Mouse (Mus musculus) heart, adult 11 months (tissue): ENCODE data around the gene Anapc7.
A peak's percentile ranks its signal among the peaks of the same experiment; 100 is the strongest.

ENCODE experiments used
- DNase-seq: peaks from one replicate; pipeline ENCODE4 v3.0.0; 2022

Gene Anapc7

DNA sequence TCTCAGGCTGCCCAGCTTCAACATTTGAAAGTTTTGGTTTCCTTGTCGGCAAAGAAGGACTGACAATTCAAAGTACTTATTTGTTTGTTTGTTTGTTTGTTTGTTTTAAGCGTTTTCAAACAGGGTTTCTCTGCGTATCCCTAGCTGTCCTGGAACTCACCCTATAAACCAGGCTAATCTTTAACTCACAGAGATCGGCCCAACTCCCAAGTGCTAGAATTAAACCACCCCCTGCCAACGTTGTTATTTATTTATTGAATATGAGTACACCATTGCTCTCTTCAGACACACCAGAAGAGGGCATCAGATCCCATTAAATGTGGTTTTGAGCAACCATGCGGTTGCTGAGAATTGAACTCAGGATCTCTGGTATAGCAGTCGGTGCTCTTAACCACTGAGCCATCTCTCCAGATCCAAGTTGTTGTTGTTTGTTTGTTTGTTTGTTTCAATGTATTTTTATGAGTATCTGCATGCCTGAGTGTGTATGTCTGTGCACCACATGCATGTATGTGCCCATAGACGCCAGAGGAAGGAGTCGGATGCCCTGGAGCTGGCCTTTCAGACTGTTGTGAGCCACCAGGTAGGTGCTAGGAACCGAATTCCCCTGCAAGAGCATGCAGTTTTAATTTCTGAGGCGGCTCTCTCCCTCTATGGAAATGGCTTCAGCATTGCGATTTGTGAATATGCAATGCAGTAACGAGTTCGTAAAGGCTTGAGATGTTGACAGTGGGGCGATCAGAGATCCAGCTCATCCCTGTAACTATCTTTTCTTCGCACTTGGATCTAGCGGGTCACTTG lies at the start of gene Anapc7:
Gene Anapc7, plus strand, starts transcription at position 423 of the 798 bp plus-strand sequence.
- DNase-seq, result no peak

DNA sequence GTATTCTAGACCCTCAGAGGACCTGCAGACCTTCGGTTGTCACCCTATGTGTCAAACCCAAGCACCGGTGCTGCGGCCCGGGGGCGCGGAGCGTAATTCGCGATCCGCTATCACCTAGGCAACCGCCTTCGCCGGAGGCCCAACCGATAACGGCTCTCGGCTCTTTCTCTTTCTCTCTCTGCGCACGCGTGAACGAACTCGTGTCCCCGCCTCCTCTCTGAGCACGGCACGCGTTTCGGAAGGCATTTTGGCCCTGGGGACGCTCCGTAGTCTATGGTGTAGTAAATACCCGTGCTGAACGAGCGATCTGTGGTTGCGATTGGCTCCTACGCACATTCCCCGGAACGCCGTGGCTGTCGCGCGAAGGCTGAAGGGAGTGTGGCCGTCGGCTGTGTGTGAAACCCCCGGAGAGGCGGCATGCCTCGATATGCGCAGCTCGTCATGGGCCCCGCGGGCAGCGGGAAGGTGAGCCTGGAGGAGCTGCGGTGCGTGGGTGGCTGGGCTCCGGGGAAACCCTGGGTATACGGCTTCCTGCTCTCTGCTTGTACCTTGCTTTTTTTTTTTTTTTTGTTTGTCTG lies 49.2 kb upstream of the Anapc7 start, which contains the start of gene Fam216a:
Gene Fam216a, minus strand, starts transcription at position 173 of the 578 bp plus-strand sequence.
- peak; percentile 100 for DNase-seq

DNA sequence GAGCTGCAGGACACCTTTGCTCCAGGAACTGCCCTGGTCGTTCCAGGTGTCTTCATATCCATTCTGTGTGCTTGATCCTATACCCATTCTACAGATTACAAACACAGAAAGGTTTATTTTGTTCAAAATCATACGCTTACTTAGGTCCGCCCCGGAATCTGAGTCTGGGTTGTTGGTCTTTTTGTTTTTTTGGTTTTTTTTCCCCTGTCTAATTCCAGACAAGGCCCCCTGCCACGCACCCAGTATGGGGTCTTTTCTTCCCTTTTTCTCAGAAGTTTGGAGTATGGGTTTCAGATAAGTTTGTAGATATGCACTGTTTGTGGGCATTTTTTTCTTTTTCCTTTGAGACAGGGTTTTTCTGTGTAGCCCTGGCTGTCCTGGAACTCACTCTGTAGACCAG lies 48.6 kb upstream of the Anapc7 start:
- DNase-seq, result peak; percentile 34

DNA sequence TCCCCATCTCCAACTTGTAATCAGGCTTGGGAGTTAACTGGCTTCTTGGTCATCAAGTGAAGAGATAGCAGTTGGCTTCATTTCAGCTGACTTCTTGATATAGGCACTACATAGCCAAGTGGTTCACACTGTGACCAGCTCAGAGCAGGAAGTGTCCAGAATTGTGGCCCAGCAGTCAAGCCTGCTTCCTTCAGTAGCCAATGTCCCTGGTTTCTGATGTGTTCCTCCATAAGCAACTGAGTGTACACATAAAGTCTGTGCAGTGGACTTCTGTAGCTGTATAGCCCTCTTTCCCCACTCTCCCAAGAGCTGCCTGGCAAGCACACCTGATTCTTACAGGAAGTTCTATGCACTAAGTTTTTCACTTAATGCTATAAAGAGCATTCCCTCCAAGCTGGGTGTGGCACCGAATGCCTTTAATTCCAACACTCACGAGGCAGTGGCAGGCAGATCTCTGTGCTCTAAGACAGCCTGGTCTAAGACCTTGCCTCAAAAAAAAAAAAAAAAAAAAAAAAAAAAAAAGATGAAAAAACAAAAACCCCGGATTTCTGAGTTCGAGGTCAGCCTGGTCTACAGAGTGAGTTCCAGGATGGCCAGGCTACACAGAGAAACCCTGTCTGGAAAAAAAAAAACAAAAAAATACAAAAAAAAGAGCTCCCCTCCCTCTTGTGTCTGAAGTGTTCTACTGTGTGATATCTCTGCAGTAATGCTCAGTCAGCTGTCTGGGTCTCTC lies 44.2 kb upstream of the Anapc7 start:
- DNase-seq, result peak; percentile 77

DNA sequence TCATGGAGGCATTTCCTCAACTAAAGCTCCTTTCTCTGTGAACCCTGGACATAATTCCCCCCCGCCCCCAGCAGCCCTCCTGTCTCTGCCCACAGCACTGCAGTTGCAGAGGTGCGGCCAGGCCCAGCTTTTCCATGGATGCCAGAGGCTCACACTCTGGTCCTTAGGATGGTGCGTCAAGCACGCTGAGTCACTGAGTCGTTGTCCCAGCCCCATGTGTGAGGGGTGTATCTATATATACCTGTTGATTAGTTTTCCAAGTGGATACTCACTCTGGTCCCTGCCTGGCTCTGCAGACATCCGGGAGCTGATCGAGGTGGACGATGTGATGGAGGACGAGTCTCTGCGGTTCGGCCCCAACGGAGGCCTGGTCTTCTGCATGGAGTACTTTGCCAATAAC lies 43.3 kb upstream of the Anapc7 start:
- peak; percentile 91 for DNase-seq

DNA sequence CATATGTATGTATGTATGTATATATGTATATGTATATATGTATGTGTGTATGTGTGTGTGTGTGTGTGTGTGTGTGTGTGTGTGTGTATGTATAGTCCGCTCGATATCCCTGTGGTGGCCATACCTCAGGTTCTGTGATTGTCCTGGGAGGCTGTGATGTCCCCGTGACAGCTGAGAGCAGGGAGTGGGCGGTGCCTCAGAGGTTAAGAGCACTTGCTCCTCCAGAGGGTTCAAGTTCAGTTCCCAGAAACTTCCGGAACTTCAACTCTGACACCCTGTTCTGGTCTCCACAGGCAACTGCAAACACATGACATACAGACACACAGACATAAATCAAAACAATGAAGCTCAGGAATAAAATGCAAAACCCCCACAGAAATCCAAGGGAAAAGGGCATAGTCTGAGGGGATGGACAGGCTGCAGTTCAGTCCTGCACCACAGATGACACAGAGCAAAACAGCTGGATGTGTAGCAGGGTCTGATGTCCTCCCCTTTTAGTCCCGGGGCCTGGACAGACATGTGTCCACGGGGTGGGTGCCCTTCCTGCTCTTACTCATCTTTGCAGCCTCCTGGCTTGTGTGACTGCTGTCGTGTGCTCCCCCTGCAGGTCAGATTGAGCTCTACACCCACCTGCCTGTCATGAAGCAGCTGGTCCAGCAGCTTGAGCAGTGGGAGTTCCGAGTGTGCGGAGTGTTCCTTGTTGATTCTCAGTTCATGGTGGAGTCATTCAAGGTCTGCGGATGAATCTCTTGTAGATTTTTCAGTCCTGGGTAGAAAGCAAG lies 41.9 kb upstream of the Anapc7 start:
- DNase-seq, result peak; percentile 96

DNA sequence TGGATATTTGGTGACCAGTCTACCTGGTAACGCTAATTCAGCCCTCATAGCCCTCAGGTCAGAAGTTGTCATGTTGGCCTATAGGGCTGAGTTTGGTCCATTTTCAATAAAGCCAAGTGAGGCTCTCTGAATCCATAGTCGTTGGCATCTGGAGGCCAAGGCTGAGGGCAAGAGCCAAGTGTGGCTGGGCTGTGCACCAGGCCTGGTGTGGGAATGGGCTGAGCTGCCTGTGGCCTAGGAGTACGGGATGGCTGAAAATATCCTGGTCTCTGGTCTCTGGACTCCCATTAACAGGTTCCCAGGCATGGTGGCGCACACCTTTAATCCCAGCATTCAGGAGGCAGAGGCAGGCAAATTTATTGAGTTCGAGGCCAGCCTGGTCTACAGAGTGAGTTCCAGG lies 31.5 kb upstream of the Anapc7 start:
- no peak for DNase-seq

DNA sequence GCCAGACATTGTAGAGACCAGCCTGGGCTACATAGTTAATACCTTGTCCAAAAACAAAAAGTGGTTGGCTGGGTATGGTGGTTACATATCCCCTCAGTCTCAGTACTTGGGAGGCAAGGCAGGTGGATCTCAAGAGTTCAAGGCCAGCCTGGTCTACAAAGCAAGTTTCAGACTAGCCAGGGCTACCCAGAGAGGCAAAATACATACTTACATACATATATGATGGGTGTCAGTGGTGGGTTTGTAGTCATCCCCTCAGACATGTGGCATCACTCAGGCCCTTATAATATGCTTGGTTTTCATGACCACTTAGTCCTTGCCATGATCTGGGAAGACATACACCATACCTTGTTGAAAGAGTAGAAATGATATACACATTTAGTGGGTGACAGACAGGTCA lies 30.8 kb upstream of the Anapc7 start:
- peak; percentile 87 for DNase-seq

DNA sequence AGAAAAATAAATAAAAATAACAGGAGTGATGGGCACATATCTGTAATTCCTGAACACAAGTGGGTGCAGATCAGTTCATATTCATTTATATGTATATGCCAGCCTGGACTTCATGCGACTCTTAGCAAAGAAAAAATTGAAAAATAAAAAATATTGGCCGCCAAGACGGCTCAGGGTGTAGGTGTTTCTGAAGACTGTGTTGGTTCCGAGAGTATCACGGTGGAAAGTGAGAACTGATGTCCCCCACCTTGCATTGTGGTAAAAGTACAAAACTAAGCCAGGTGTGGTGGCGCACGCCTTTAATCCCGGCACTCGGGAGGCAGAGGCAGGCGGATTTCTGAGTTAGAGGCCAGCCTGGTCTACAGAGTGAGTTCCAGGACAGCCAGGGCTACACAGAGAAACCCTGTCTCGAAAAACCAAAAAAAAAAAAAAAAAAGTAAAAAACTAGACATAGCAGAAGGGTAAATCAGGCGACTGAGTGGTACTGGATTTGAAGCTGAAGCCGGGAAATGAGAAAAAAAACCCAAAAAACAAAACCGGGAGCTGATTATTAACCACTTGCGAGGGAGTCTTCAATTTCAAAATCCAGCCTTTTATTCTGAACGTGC lies 30.2 kb upstream of the Anapc7 start:
- no peak for DNase-seq

GRCm38 (mm10) chr5:122391786-122392180 lies 29.7 kb upstream of the Anapc7 start, which contains the start of gene Arpc3:
Gene Arpc3, plus strand, starts transcription at chr5:122391878.
- peak; percentile 99 for DNase-seq

GRCm38 (mm10) chr5:122392227-122393004 lies 29.1 kb upstream of the Anapc7 start:
- DNase-seq, result peak; percentile 96

- peak; percentile 93 for DNase-seq
These were observed 27.6 kb upstream of the Anapc7 start for GRCm38 (mm10) chr5:122393887-122394286.

DNA sequence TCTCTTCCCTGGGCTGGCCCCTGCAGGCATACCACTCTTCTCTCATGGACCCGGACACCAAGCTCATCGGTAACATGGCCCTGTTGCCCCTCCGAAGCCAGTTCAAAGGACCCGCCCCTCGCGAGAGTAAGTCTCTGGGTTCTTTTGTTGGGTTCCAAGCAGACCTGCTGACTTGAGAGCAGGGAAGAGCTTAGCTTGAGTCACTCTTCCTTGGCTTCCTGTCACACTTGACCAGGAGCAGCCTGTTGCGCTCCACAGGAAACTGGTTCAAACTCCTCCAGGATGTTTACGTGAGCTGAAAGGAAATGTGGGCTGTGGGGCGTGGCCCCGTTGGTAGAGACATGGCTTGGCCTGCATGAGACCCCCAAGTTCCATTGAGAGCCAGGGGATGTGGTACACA lies 24.7 kb upstream of the Anapc7 start:
- DNase-seq, result peak; percentile 99

GRCm38 (mm10) chr5:122397495-122397894 lies 24.0 kb upstream of the Anapc7 start:
- no peak for DNase-seq

GRCm38 (mm10) chr5:122399871-122400270 lies 21.6 kb upstream of the Anapc7 start:
- peak; percentile 96 for DNase-seq

GRCm38 (mm10) chr5:122400628-122401302 lies 20.7 kb upstream of the Anapc7 start:
- DNase-seq, result peak; percentile 99

DNA sequence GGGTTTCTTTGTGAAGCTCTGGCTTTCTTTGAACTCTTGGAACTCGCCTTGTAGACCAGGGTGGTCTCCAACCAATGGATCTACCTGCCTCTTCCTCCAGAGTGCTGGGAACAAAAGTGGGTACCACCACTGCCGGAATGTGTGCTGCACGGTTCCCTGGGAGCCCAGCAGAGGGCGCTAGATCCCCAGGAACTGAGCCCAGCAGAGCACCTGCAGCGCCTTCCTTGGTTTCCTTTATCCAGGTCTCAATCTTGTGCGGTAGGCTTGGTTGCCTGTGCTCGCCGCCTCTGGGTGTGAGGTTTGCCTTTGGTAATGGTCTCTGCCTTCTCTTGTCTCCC lies 20.2 kb upstream of the Anapc7 start:
- peak; percentile 97 for DNase-seq

GRCm38 (mm10) chr5:122402160-122402559 lies 19.3 kb upstream of the Anapc7 start:
- peak; percentile 91 for DNase-seq

- DNase-seq, result peak; percentile 99
These were observed 18.7 kb upstream of the Anapc7 start for GRCm38 (mm10) chr5:122402772-122403171.

GRCm38 (mm10) chr5:122403362-122403761 lies 18.1 kb upstream of the Anapc7 start:
- DNase-seq, result peak; percentile 92

DNA sequence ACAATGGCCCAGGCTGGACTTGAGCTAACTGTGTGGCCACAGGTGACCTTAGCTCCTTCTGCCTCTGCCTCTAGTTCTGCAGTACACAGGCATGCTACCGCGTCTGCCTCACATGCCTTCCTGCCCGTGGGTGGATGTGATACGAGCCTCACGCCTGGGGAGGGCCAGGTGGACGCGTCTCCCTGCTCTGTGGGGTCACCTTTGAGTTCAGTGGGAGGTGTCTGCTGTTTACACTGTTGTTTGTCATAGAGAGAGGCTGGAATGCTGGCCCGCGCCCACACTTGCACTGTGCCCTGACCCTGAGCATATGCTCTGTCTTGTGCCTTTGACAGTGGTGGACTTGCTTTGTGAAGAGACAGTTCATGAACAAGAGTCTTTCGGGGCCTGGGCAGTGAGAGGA lies 16.0 kb upstream of the Anapc7 start:
- no peak for DNase-seq
